Mouse (Mus musculus) hindbrain, embryonic 13.5 days (tissue): ENCODE data around the gene Rnf135. TPM values are rescaled to one million over a fixed set of nuclear protein-coding genes. Genes with fewer than 3 reads are reported as not detected.
A peak's percentile ranks its signal among the peaks of the same experiment; 100 is the strongest.

Experiments
- ATAC-seq: fragments of 200-750 bp; cut with Nextera tagmentation; 2 replicates; pipeline ENCODE4 v1.8.0; 2017; ENCODE audit warnings: moderate TSS enrichment; ENCODE audit not compliant: low FRiP score
- H3K27ac ChIP-seq: fragments of 300-500 bp; sonication (generic); 2 replicates; pipeline ENCODE4 v1.5.1; 2015; ENCODE audit warnings: inconsistent platforms, mild to moderate bottlenecking, moderate library complexity
- H3K27me3 ChIP-seq: fragments of 300-500 bp; sonication (generic); 2 replicates; pipeline ENCODE4 v1.6.1; 2015; ENCODE audit warnings: mild to moderate bottlenecking, inconsistent platforms
- H3K36me3 ChIP-seq: fragments of 300-500 bp; sonication (generic); 2 replicates; pipeline ENCODE4 v1.6.1; 2015; ENCODE audit warnings: mild to moderate bottlenecking, inconsistent platforms
- H3K4me1 ChIP-seq: fragments of 300-500 bp; sonication (generic); replicated peaks from 2 replicates; pipeline ENCODE4 v1.6.1; 2015; ENCODE audit warnings: inconsistent platforms
- H3K4me2 ChIP-seq: fragments of 300-500 bp; sonication (generic); 2 replicates; pipeline ENCODE4 v1.6.1; 2015; ENCODE audit warnings: inconsistent platforms, mild to moderate bottlenecking, moderate library complexity
- H3K4me3 ChIP-seq: fragments of 300-500 bp; sonication (generic); 2 replicates; pipeline ENCODE4 v1.5.1; 2015; ENCODE audit warnings: mild to moderate bottlenecking, inconsistent platforms
- H3K9ac ChIP-seq: fragments of 300-500 bp; sonication (generic); 2 replicates; pipeline ENCODE4 v1.6.1; 2015; ENCODE audit warnings: mild to moderate bottlenecking, inconsistent platforms
- H3K9me3 ChIP-seq: fragments of 300-500 bp; sonication (generic); 2 replicates; pipeline ENCODE4 v1.6.1; 2016; ENCODE audit warnings: inconsistent platforms
- WGBS: fragments of 180-500 bp; shearing (Covaris S2); methylation state at CpG from one replicate; pipeline ENCODE4 v1.1.7; 2015; 5-methylcytosine and 5-hydroxymethylcytosine counted together
- polyA plus RNA-seq: library from polyadenylated mRNA; unstranded; fragments of >200 nt; fragmentation: Nextera tagmentation; extraction: Ambion mirVana; gene quantifications from 2 replicates; pipeline ENCODE4 v1.2.1, GENCODE M21; 2015

Gene Rnf135
- polyA plus RNA-seq, 1 experiment from 2014 or later, result 3.9 TPM

DNA sequence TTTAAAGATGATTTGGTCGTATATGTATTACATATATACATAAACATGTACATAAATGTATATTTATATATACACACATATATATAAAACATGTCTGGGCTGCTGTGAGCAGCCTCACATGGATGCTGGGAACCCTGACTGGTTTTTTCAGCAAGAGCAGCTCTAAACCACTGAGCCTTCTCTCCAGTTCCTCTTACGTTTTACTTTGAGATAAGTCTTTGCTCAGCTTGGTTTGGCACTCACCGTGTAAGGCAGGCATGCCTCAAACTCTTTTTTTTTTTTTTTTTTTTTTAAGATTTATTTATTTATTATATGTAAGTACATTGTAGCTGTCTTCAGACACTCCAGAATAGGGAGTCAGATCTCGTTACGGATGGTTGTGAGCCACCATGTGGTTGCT, 33.1 kb upstream of the Rnf135 start:
- Histone ChIP-seq H3K9ac (no peak overlapping the region), H3K9me3 (no peaks in the 10 kb centered on the region), H3K36me3 (no peaks in the 10 kb centered on the region), H3K4me3 (no peak overlapping the region), H3K4me1 (peaks cover 10% of the 10 kb centered on the region), H3K27me3 (peaks cover 41% of the 10 kb centered on the region), H3K27ac (no peak overlapping the region), H3K4me2 (no peak overlapping the region)
- ATAC-seq, result no peak
- 82% methylated on average over 5 of the region's 5 CpGs for WGBS

DNA sequence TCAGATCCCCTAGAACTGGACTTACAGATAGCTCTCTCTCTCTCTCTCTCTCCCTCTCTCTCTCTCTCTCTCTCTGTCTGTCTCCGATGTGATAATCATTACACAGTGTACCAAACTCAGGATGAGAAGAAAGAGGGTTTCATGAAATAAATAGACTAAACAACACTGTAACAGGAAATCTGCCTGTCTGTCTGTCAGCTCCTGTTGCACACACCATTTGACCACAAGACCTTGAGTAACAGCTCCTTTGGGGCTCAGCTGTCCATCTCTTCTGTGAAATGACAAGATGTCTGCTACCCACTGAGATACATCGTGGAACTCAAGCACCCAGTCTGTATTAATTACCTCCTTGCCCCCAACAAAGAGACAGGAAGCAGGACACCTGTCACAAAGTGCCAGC, 32.1 kb upstream of the Rnf135 start:
- WGBS, result 65% methylated on average over 2 of the region's 2 CpGs
- H3K27me3 ChIP-seq, result peaks cover 51% of the 10 kb centered on the region
- no peak for ATAC-seq

DNA sequence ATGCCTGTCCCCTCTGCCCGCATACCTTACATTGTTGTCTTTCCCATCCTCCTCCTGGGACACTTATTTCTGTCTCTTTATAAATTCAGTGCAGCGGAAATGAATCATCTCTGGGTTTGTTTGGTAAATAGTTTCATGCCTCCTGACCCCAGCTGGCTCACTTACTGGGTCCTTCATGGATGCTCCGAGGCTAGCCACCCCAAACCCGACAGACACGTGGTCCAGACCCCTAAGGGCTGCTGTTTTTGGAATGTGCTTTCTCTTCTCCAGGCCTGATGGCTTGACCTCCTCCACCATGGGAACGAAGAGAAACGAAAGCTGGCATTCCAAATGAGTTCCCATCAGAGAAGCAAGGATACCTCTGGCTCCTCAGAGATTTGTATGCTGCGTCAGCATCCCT, 31.3 kb upstream of the Rnf135 start:
- Histone ChIP-seq H3K27ac (no peak overlapping the region), H3K9ac (no peak overlapping the region), H3K4me2 (no peak overlapping the region), H3K4me1 (peaks cover 10% of the 10 kb centered on the region), H3K9me3 (no peaks in the 10 kb centered on the region), H3K27me3 (peaks cover 59% of the 10 kb centered on the region), H3K36me3 (no peaks in the 10 kb centered on the region), H3K4me3 (no peak overlapping the region)
- 83% methylated on average over 8 of the region's 8 CpGs for WGBS
- ATAC-seq, result no peak

More for the DNA sequence above, 32.1 kb upstream of the Rnf135 start:
- Histone ChIP-seq H3K27ac (no peak overlapping the region), H3K9ac (no peak overlapping the region), H3K4me2 (no peak overlapping the region), H3K36me3 (no peaks in the 10 kb centered on the region), H3K4me1 (peaks cover 10% of the 10 kb centered on the region), H3K4me3 (no peak overlapping the region), H3K9me3 (no peaks in the 10 kb centered on the region)

DNA sequence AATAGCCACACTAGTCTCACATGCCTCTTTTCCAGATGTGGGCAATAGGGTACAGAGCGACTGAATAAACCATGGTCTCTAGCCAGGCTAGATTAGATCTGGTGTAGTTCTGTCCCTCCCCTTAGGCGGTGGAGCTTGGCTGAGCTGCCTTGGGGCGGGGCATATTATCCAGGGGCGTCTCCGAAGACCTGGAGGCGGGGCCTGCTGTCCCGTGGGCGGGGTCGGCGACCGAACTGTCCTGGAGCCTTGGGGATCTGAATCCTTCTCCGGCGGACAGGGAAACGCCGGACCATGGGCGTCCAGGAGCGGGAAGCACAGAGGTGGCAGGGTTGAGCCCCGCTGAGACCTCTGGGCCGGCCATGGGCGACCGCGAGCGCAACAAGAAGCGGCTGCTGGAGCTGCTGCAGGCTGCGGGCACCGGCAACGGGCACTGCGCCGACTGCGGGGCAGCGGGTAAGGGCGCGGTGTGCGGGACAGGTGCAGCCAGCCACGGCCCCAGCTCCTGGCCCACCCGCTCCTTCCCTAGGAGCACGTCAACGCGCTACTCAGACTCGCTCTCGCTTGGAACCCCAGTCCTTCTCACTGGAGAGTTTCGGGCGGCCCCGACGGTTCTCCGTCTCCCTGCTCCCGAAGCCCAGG, 29.7 kb upstream of the Rnf135 start, which contains the start of gene Adap2:
Gene Adap2, plus strand, starts transcription at position 249 of the 639 bp plus-strand sequence.
- peak within 1 kb of the TSS; percentile 70 for H3K4me2 ChIP-seq
- H3K9ac ChIP-seq, result peak within 1 kb of the TSS; percentile 70
- no peak within 1 kb of the TSS for H3K27ac ChIP-seq
- H3K9me3 ChIP-seq, result no peaks in the 10 kb centered on the region
- peaks cover 10% of the 10 kb centered on the region for H3K4me1 ChIP-seq
- peaks cover 67% of the 10 kb centered on the region for H3K27me3 ChIP-seq
- ATAC-seq, result peak; percentile 66; the same call in 1 of the 2 replicates
- peak within 1 kb of the TSS; percentile 51 for H3K4me3 ChIP-seq
- 4% methylated on average over 46 of the region's 47 CpGs for WGBS
- H3K36me3 ChIP-seq, result no peaks in the 10 kb centered on the region

DNA sequence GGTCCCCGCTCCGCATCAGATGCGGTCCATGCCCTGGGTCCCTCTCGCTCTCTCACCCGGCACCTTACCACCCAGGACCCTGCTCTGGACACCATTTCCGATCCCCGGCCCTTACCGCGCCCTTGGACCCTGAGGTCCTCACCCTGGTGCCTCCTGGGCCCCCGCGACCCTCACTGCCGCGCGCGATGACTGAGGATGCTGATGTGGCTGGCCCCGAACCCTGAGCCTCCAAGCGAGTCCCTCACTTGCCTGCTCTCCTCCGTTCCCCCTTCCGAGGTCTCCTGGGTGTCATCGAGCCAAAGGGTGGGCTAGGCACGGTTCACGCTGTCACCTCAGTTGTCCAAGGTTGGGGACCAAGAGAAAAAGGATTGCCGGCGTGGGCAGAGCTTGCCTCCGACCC, 29.1 kb upstream of the Rnf135 start:
- Histone ChIP-seq H3K9me3 (no peaks in the 10 kb centered on the region), H3K27ac (no peak overlapping the region), H3K4me1 (peaks cover 10% of the 10 kb centered on the region), H3K4me3 (peak overlapping the region; percentile 51), H3K36me3 (no peaks in the 10 kb centered on the region), H3K4me2 (peak overlapping the region; percentile 70), H3K27me3 (peaks cover 67% of the 10 kb centered on the region), H3K9ac (peak overlapping the region; percentile 70)
- WGBS, result 25% methylated on average over 25 of the region's 25 CpGs
- no peak for ATAC-seq

DNA sequence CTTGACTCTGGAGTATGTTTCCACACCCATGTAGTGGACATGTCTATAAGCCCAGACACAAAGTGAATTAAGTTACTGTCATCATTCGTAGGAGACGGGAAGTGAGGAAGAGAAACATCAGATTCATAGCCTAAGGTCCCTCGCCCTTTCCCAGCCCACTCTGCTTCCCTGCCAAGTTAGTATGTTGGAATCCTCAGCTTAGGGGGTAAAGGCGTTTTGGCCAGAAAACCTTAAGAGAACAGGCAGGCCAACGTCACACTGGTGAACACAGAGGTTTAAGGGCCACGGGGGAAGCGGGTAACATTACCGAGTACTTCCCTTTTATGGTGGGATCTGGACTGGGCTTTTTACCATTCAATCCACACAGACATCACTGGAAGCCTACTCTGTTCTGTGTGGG, 28.1 kb upstream of the Rnf135 start:
- WGBS, result 88% methylated on average over 8 of the region's 8 CpGs
- H3K27ac ChIP-seq, result no peak overlapping the region
- no peak for ATAC-seq
- no peak overlapping the region for H3K4me2 ChIP-seq
- no peaks in the 10 kb centered on the region for H3K9me3 ChIP-seq
- H3K4me3 ChIP-seq, result no peak overlapping the region
- peaks cover 10% of the 10 kb centered on the region for H3K4me1 ChIP-seq
- H3K9ac ChIP-seq, result no peak overlapping the region
- peaks cover 67% of the 10 kb centered on the region for H3K27me3 ChIP-seq
- no peaks in the 10 kb centered on the region for H3K36me3 ChIP-seq

DNA sequence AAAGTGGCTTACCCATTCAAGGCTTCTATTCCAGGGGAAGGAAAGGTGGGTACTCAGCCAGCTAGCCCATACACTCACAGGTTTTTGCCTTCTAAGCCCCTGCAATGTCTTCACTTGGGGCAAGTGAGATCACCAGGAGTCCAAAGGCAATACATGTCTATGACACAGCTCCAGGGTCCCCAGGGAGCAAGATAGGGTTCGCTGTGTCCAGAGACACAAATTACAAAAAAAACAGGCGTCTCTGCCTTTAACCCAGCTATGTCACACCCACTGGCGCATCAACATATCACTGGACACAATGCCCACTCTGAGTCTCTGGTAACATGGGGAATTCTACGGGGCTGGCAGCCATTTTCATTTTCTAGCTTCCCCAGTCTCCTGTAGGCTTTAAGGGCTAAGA, 27.7 kb upstream of the Rnf135 start:
- Histone ChIP-seq H3K4me2 (no peak overlapping the region), H3K27me3 (peaks cover 67% of the 10 kb centered on the region), H3K4me1 (peaks cover 10% of the 10 kb centered on the region), H3K9ac (no peak overlapping the region), H3K9me3 (no peaks in the 10 kb centered on the region), H3K4me3 (no peak overlapping the region), H3K27ac (no peak overlapping the region), H3K36me3 (no peaks in the 10 kb centered on the region)
- no peak for ATAC-seq
- WGBS, result 85% methylated on average over 4 of the region's 4 CpGs

DNA sequence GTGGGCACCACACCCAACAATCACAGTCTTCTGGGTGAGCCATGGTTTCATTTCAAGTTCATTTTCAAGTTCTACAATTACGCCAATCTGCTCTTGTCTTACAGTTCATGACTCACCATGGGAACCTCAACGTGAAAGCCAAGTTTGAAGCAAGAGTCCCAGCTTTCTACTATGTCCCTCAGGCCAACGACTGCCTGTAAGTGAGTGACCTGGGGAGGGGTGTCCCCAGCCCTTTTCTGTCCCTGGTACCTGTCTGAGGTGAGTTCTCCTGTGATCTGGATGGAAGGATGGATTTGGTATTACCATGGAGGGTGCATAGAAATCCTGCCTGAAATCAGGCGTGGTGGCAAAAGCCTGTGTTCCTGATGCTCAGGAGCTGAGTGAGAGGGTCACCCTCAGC, 26.8 kb upstream of the Rnf135 start:
- 86% methylated on average over 4 of the region's 4 CpGs for WGBS
- Histone ChIP-seq H3K4me1 (peaks cover 10% of the 10 kb centered on the region), H3K9me3 (no peaks in the 10 kb centered on the region), H3K36me3 (no peaks in the 10 kb centered on the region), H3K4me2 (no peak overlapping the region), H3K9ac (no peak overlapping the region), H3K4me3 (no peak overlapping the region), H3K27ac (no peak overlapping the region), H3K27me3 (peaks cover 63% of the 10 kb centered on the region)
- no peak for ATAC-seq

DNA sequence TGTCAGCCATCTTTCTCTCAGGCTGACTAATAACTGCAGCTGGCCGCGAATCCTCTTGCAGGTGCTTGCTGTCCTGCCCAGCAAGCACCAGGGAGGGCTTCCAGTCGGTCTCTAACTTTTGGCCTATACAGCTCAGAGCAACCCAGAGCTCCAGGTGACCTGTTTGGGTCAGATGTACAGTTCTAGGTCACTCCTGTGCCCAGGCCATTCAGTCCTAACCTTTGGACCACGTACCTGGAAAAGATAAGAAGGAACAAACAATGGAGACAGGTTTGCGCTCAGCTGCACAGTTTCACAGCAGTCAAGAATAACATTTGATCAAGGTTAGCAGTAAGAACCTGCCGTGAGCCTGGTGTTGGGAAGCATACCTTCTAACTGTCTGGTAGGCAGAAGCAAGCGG, 24.6 kb upstream of the Rnf135 start:
- Histone ChIP-seq H3K4me3 (no peak overlapping the region), H3K9me3 (no peaks in the 10 kb centered on the region), H3K4me2 (no peak overlapping the region), H3K4me1 (peaks cover 7% of the 10 kb centered on the region), H3K27ac (no peak overlapping the region), H3K9ac (no peak overlapping the region), H3K27me3 (peaks cover 41% of the 10 kb centered on the region), H3K36me3 (no peaks in the 10 kb centered on the region)
- no peak for ATAC-seq
- 85% methylated on average over 7 of the region's 7 CpGs for WGBS

DNA sequence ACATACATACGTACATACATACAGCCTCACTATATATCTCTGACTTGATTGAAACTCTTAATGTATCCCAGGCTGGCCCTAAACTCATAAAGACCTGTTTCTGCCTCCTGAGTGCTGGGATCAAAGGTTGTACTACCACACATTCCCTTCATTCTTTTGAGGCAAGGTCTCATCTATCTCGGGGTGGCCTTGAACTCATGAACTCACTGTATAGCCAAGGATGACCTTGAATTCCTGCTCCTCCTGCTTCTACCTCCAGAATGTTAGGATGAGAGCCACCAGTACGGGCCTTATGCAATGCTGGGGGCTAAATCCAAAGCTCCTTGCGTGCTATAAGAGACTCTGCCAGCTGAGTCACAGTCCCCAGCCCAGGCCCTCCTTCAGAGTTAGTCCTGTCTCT, 22.6 kb upstream of the Rnf135 start:
- Histone ChIP-seq H3K9ac (no peak overlapping the region), H3K36me3 (no peaks in the 10 kb centered on the region), H3K27me3 (peaks cover 21% of the 10 kb centered on the region), H3K4me3 (no peak overlapping the region), H3K27ac (no peak overlapping the region), H3K4me2 (no peak overlapping the region), H3K9me3 (no peaks in the 10 kb centered on the region), H3K4me1 (no peaks in the 10 kb centered on the region)
- ATAC-seq, result no peak
- WGBS, result 83% methylated on average over 4 of the region's 4 CpGs

DNA sequence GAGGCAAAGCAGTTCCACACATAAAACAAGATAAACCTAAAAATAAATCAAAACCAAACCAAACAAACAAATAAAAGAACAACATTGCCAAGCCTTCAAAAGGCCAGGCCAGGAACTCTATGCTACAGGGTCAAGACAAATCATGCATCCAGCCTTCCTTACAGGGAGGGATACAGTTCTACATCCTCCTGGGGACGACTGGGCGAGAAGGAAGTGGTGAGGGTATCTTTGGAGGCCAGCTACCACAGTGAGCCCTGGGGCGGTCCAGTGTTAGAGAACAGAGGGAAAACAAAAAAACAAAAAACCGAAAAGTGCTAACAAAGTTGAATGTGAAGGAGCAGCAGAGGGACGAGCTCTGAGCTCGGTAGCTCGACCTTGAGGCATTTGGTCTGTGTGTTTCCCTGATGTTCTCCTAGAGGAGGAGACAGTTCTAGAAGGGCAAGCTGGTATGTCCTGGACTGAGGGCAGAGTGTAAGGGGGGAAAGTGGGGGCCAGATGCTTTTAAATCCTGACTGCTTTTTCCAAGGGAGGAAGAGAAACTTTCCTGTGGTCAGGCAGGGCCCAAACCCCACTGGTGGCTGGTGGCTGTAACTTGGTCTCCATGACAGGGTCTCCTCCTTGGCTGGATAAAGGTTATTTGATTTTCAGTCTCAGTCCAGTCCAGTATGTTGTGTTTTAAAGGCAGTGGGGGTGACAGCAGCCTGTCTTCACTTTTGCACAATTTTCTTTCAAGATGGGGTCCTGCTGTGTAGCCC, 20.1 kb upstream of the Rnf135 start:
- Histone ChIP-seq H3K4me2 (no peak overlapping the region), H3K36me3 (no peaks in the 10 kb centered on the region), H3K9me3 (no peaks in the 10 kb centered on the region), H3K4me1 (no peaks in the 10 kb centered on the region), H3K9ac (no peak overlapping the region), H3K27ac (no peak overlapping the region), H3K4me3 (no peak overlapping the region), H3K27me3 (no peaks in the 10 kb centered on the region)
- ATAC-seq, result no peak
- WGBS, result 71% methylated on average over 7 of the region's 7 CpGs

DNA sequence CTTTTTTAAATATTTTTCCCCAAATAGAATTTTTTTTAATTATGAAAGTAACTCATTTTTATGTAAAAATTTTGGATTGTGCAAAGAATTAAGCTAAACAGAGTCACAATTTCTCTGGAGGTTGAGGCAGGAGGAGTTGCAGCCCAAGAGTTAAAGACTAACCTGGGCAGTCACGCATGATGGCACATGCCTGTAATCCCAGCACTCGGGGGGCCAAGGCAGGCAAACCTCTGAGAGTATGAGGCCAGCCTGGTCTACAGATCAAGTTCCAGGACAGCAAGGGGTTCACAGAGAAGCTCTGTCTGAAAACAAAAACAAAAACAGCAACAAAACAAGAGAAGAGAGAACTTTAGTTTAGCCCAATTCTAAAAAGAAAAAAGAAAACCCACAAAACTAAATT, 19.4 kb upstream of the Rnf135 start:
- no peak for ATAC-seq
- WGBS, result 50% methylated on average over 2 of the region's 2 CpGs
- Histone ChIP-seq H3K27me3 (no peaks in the 10 kb centered on the region), H3K4me3 (no peak overlapping the region), H3K9ac (no peak overlapping the region), H3K36me3 (no peaks in the 10 kb centered on the region), H3K4me1 (no peaks in the 10 kb centered on the region), H3K27ac (no peak overlapping the region), H3K4me2 (no peak overlapping the region), H3K9me3 (no peaks in the 10 kb centered on the region)

DNA sequence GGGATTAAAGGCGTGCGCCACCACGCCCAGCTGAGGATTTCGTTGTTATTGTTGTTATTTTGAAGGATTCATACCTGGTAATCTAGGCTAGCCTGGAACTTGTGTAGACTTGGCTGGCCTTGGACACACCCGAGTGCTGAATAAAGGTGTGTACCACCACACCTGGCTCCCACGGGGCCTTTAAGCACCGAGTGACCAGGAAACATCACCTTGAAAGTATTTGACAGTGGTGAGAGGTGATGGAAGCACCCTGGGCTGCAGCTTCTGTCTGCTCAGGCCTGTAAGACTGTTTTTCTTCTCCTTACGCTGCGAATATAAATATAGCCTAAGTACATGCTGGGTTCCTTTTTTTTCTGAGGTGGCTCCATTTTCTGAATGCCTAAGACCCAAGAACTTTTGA, 15.5 kb upstream of the Rnf135 start:
- no peak overlapping the region for H3K4me2 ChIP-seq
- ATAC-seq, result no peak
- WGBS, result 93% methylated on average over 9 of the region's 9 CpGs
- no peak overlapping the region for H3K4me3 ChIP-seq
- H3K36me3 ChIP-seq, result no peaks in the 10 kb centered on the region
- no peak overlapping the region for H3K9ac ChIP-seq
- H3K9me3 ChIP-seq, result no peaks in the 10 kb centered on the region
- H3K27ac ChIP-seq, result no peak overlapping the region
- no peaks in the 10 kb centered on the region for H3K4me1 ChIP-seq
- H3K27me3 ChIP-seq, result no peaks in the 10 kb centered on the region
